Mouse (Mus musculus) MEL (cell line): ENCODE data around the gene Stxbp1.

Source experiments
- CHD1 ChIP-seq: IDR thresholded peaks from 2 replicates; pipeline ENCODE4 v1.6.1; 2012; ENCODE audit warnings: low read depth, mild to moderate bottlenecking, inconsistent platforms, low read length, improper control_type of control experiment
- CTCF ChIP-seq, 3 experiments: IDR thresholded peaks in 2 of 3; conservative IDR thresholded peaks in 1 of 3; 2 replicates each; pipeline ENCODE4 v1.5.1; 2011 to 2012; ENCODE audit warnings: low read length in 3 of 3, low read depth in 2 of 3, mild to moderate bottlenecking in 2 of 3, improper control_type of control experiment in 1 of 3, inconsistent platforms in 1 of 3, mixed read lengths in 1 of 3, moderate library complexity in 1 of 3; ENCODE audit not compliant: control insufficient read depth in 1 of 3, insufficient read depth in 1 of 3, poor library complexity in 1 of 3, severe bottlenecking in 1 of 3
- EP300 ChIP-seq, 2 experiments: IDR thresholded peaks; 2 replicates each; pipeline ENCODE4 v1.6.1; 2011; ENCODE audit warnings: improper control_type of control experiment in 2 of 2, low read length in 2 of 2, low read depth in 1 of 2, mild to moderate bottlenecking in 1 of 2
- MAX ChIP-seq: IDR thresholded peaks from 2 replicates; pipeline ENCODE4 v1.6.1; 2011; ENCODE audit warnings: low read length, improper control_type of control experiment
- MYC ChIP-seq: IDR thresholded peaks from 2 replicates; pipeline ENCODE4 v1.6.1; 2011; ENCODE audit warnings: low read depth, mild to moderate bottlenecking, low read length, improper control_type of control experiment, moderate library complexity
- POLR2A ChIP-seq, 2 experiments: IDR thresholded peaks; 2 replicates each; pipeline ENCODE4 v1.6.1; 2011 to 2012; ENCODE audit warnings: low read length in 2 of 2, mild to moderate bottlenecking in 2 of 2, control low read depth in 1 of 2, improper control_type of control experiment in 1 of 2, low read depth in 1 of 2, moderate library complexity in 1 of 2; ENCODE audit not compliant: control insufficient read depth in 1 of 2, insufficient read depth in 1 of 2, poor library complexity in 1 of 2
- POLR2AphosphoS2 ChIP-seq: IDR thresholded peaks from 2 replicates; pipeline ENCODE4 v1.6.1; 2011; ENCODE audit warnings: low read length, improper control_type of control experiment
- USF1 ChIP-seq: IDR thresholded peaks from 2 replicates; pipeline ENCODE4 v1.6.1; 2014; ENCODE audit warnings: low read depth, mild to moderate bottlenecking, inconsistent platforms, low read length, improper control_type of control experiment, moderate library complexity
- ZC3H11A ChIP-seq: IDR thresholded peaks from 2 replicates; pipeline ENCODE4 v1.6.1; 2012; ENCODE audit warnings: low read depth, mild to moderate bottlenecking, inconsistent platforms, low read length, improper control_type of control experiment
- ZKSCAN1 ChIP-seq: IDR thresholded peaks from 2 replicates; pipeline ENCODE4 v1.6.1; 2012; ENCODE audit warnings: low read depth, mild to moderate bottlenecking, inconsistent platforms, low read length, improper control_type of control experiment, moderate library complexity
- ZMIZ1 ChIP-seq: IDR thresholded peaks from 2 replicates; pipeline ENCODE4 v1.6.1; 2012; ENCODE audit warnings: low read depth, mild to moderate bottlenecking, inconsistent platforms, low read length, improper control_type of control experiment, moderate library complexity

DNA sequence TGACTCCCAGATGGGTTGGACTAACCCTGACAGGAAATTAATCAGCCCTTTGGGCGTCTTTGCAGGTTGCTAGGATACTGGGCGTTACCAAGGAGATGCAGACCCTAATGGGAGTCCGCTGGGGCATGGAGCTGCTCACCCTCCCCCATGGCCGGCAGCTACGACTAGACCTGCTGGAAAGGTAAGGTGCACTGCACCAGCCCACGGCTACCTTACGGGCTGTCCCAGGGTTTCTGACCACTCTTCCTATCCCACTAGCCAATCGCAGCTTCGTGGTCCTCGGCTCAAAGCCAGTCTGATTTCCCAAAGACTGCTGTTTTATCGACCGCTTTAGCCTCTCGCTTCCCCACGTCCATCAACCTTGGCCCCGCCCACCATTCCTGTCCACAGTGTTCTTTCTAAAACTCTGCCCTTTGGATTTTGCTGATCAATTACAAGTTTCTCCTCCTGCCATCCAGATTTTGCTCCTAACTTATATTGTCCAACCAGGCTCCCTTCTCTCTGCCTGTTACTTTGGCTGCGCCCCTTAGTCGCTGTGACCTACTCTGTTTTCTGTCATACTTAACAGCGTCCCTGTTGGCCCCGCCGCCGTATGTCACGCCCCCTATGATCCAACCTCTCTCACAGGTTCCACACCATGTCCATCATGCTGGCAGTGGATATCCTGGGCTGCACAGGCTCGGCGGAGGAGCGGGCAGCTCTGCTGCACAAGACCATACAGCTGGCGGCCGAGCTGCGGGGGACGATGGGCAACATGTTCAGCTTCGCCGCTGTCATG lies 96.0 kb downstream of the Stxbp1 start:
- TF ChIP-seq MYC, result no peak
- no peak for TF ChIP-seq EP300 (IDR thresholded peaks at IDR 0.05; ENCODE audit: low read depth in 1 of 2, low read length in 2 of 2)
- TF ChIP-seq POLR2A (IDR thresholded peaks at IDR 0.05; ENCODE audit: control insufficient read depth in 1 of 2, insufficient read depth in 1 of 2, low read depth in 1 of 2, low read length in 2 of 2, poor library complexity in 1 of 2), result no peak
- TF ChIP-seq CTCF (IDR thresholded peaks at IDR 0.05 in 2 of 3, conservative IDR thresholded peaks at IDR 0.05 in 1 of 3; ENCODE audit: control insufficient read depth in 1 of 3, insufficient read depth in 1 of 3, low read depth in 2 of 3, low read length in 3 of 3, poor library complexity in 1 of 3, severe bottlenecking in 1 of 3), result no peak
- no peak for TF ChIP-seq USF1
- TF ChIP-seq MAX, result no peak
- no peak for TF ChIP-seq POLR2AphosphoS2
- TF ChIP-seq ZC3H11A, result no peak
- TF ChIP-seq ZKSCAN1, result no peak
- no peak for TF ChIP-seq ZMIZ1
- TF ChIP-seq CHD1, result no peak
